Mouse (Mus musculus) skeletal muscle tissue, adult 2 months (tissue): ENCODE measurements around the gene Fth1.
"Not testable (repeated sequence)": the region's sequence is repeated elsewhere in the genome, so short reads cannot be mapped to it uniquely, and the experiment has no call there.

Experiments used
- DNase-seq: peaks from one replicate; pipeline ENCODE4 v3.0.0-alpha.2; 2012; ENCODE audit warnings: low read depth, low spot score

The Fth1 gene

GRCm38 (mm10) chr19:9980258-9980657 lies at the start of gene Fth1:
Gene Fth1 (plus strand): TSS chr19:9980598.
- DNase-seq: no peak

- not testable (repeated sequence) for DNase-seq
Measured at GRCm38 (mm10) chr19:9931167-9931607, 49.2 kb upstream of the Fth1 start.

- DNase-seq: no peak
Measured at GRCm38 (mm10) chr19:9933908-9934307, 46.5 kb upstream of the Fth1 start.

- no peak for DNase-seq
Measured at GRCm38 (mm10) chr19:9936579-9936978, 43.8 kb upstream of the Fth1 start.

- DNase-seq: no peak
Measured at GRCm38 (mm10) chr19:9937428-9937827, 43.0 kb upstream of the Fth1 start.

GRCm38 (mm10) chr19:9938156-9938823 lies 42.1 kb upstream of the Fth1 start:
- no peak for DNase-seq

- no peak for DNase-seq
Measured at GRCm38 (mm10) chr19:9938824-9939303, 41.5 kb upstream of the Fth1 start.

- no peak for DNase-seq
Measured at GRCm38 (mm10) chr19:9939841-9940240, 40.6 kb upstream of the Fth1 start.

- DNase-seq: no peak
Measured at GRCm38 (mm10) chr19:9940903-9941302, 39.5 kb upstream of the Fth1 start.

GRCm38 (mm10) chr19:9941809-9942208 lies 38.6 kb upstream of the Fth1 start:
- no peak for DNase-seq

GRCm38 (mm10) chr19:9942539-9943533 lies 37.6 kb upstream of the Fth1 start:
- DNase-seq: no peak

GRCm38 (mm10) chr19:9945800-9946564 lies 34.4 kb upstream of the Fth1 start:
- DNase-seq: peak; percentile 87

GRCm38 (mm10) chr19:9946986-9947385 lies 33.4 kb upstream of the Fth1 start:
- peak; percentile 75 for DNase-seq

GRCm38 (mm10) chr19:9952390-9952789 lies 28.0 kb upstream of the Fth1 start:
- no peak for DNase-seq

- DNase-seq: no peak
Measured at GRCm38 (mm10) chr19:9952912-9953311, 27.5 kb upstream of the Fth1 start.

GRCm38 (mm10) chr19:9954055-9954810 lies 26.2 kb upstream of the Fth1 start:
- peak; percentile 93 for DNase-seq

GRCm38 (mm10) chr19:9954811-9955202 lies 25.6 kb upstream of the Fth1 start:
- DNase-seq: no peak

GRCm38 (mm10) chr19:9955438-9955837 lies 25.0 kb upstream of the Fth1 start:
- no peak for DNase-seq

- no peak for DNase-seq
Measured at GRCm38 (mm10) chr19:9956624-9957388, 23.6 kb upstream of the Fth1 start.

GRCm38 (mm10) chr19:9957965-9958364 lies 22.4 kb upstream of the Fth1 start:
- DNase-seq: no peak
